Mouse (Mus musculus) effector memory CD4-positive, alpha-beta T cell, adult 5 months (primary cell): ENCODE results near the gene Hsd17b1. TPM values are rescaled to one million over a fixed set of nuclear protein-coding genes. Genes with fewer than 3 reads are reported as not detected.

ENCODE experiments used
- polyA plus RNA-seq: library from polyadenylated mRNA; unstranded; fragments of 100-300 nt; shearing (Covaris generic); gene quantifications from one replicate; pipeline ENCODE4 v1.2.1, GENCODE M21; 2017

Gene Hsd17b1
- not detected for polyA plus RNA-seq

GRCm38 (mm10) chr11:101078121-101078520 lies at the start of gene Hsd17b1:
TSS of gene Hsd17b1 (plus strand) at chr11:101078411.

GRCm38 (mm10) chr11:101069391-101070188 lies 8.6 kb upstream of the Hsd17b1 start, which contains the start of gene Naglu:
TSS of gene Naglu (plus strand) at chr11:101070012.

GRCm38 (mm10) chr11:101082208-101083082 lies 4.2 kb downstream of the Hsd17b1 start, which contains the start of gene Coasy:
TSS of gene Coasy (plus strand) at chr11:101082565.

GRCm38 (mm10) chr11:101086756-101087681 lies 8.8 kb downstream of the Hsd17b1 start, which contains the start of gene Mlx:
TSS of gene Mlx (plus strand) at chr11:101087277.

GRCm38 (mm10) chr11:101095314-101096024 lies 17.3 kb downstream of the Hsd17b1 start, which contains the start of gene Psmc3ip:
TSS of gene Psmc3ip (minus strand) at chr11:101095436.

GRCm38 (mm10) chr11:101119761-101120544 lies 41.7 kb downstream of the Hsd17b1 start, which contains the start of the genes Retreg3 and Tubg1:
TSS of gene Retreg3 (minus strand) at chr11:101119893.
TSS of gene Tubg1 (plus strand) at chr11:101119938.

Other genes starting within 250 kb of the Hsd17b1 start
- gene Stat5b, start 227.7 kb upstream of the Hsd17b1 start, polyA plus RNA-seq, result 293 TPM
- 161 TPM for gene Stat5a, start 219.1 kb upstream of the Hsd17b1 start, polyA plus RNA-seq
- 338 TPM for gene Stat3, start 138.9 kb upstream of the Hsd17b1 start, polyA plus RNA-seq
- not detected for gene Cavin1, start 107.5 kb upstream of the Hsd17b1 start, polyA plus RNA-seq
- gene Atp6v0a1, start 69.0 kb upstream of the Hsd17b1 start, polyA plus RNA-seq, result 1.00 TPM
- gene Naglu, start 8.4 kb upstream of the Hsd17b1 start, polyA plus RNA-seq, result 7.1 TPM
- 7.8 TPM for gene Coasy, start 4.2 kb downstream of the Hsd17b1 start, polyA plus RNA-seq
- 56.1 TPM for gene Mlx, start 8.9 kb downstream of the Hsd17b1 start, polyA plus RNA-seq
- 4.1 TPM for gene Psmc3ip, start 17.0 kb downstream of the Hsd17b1 start, polyA plus RNA-seq
- gene Retreg3, start 41.5 kb downstream of the Hsd17b1 start, polyA plus RNA-seq, result 58.4 TPM
- 12.5 TPM for gene Tubg1, start 41.5 kb downstream of the Hsd17b1 start, polyA plus RNA-seq
- gene Tubg2, start 77.5 kb downstream of the Hsd17b1 start, polyA plus RNA-seq, result 1.1 TPM
- gene Cntnap1, start 92.1 kb downstream of the Hsd17b1 start, polyA plus RNA-seq, result 0.21 TPM
- 0.15 TPM for gene Plekhh3, start 92.9 kb downstream of the Hsd17b1 start, polyA plus RNA-seq
- gene Ccr10, start 97.0 kb downstream of the Hsd17b1 start, polyA plus RNA-seq, result 0.94 TPM
- gene Ezh1, start 148.1 kb downstream of the Hsd17b1 start, polyA plus RNA-seq, result 82.5 TPM
- not detected for gene Ramp2, start 167.6 kb downstream of the Hsd17b1 start, polyA plus RNA-seq
- gene Vps25, start 175.3 kb downstream of the Hsd17b1 start, polyA plus RNA-seq, result 78.1 TPM
- 0.62 TPM for gene Wnk4, start 182.2 kb downstream of the Hsd17b1 start, polyA plus RNA-seq
- gene Cntd1, start 200.6 kb downstream of the Hsd17b1 start, polyA plus RNA-seq, result not detected
- gene Coa3, start 200.7 kb downstream of the Hsd17b1 start, polyA plus RNA-seq, result 41.6 TPM
- gene Becn1, start 223.9 kb downstream of the Hsd17b1 start, polyA plus RNA-seq, result 194 TPM
- gene Psme3, start 237.8 kb downstream of the Hsd17b1 start, polyA plus RNA-seq, result 157 TPM
- 3.6 TPM for gene Aoc2, start 246.7 kb downstream of the Hsd17b1 start, polyA plus RNA-seq